Mouse (Mus musculus): Measurements from ENCODE around the gene Mgat4d.

- TF ChIP-seq POLR2A (IDR thresholded peaks at IDR 0.05; ENCODE audit: borderline replicate concordance, extremely low read depth, low read depth, low read length) (no peak), CTCF (IDR thresholded peaks at IDR 0.05; ENCODE audit: insufficient read depth, low read length) (no peak)
Measured at GRCm38 (mm10) chr8:83423032-83423825, 75.0 kb downstream of the Mgat4d start.

Measured in lung, adult 2 months (tissue).